Mouse (Mus musculus): ENCODE measurements around the gene Cxcl12. TPM values are rescaled to one million over a fixed set of nuclear protein-coding genes. Genes with fewer than 3 reads are reported as not detected.

Gene Cxcl12
- polyA plus RNA-seq (2012; rRNA removed), result 33.7 and 52.1 TPM in 2 replicates

GRCm38 (mm10) chr6:117168321-117169011, at the start of gene Cxcl12:
Gene Cxcl12 (plus strand): TSS chr6:117168535.
- peak within 1 kb of the TSS; percentile 75 for H3K4me3 ChIP-seq (ENCODE audit: low read depth, low read length)
- TF ChIP-seq CTCF (IDR thresholded peaks at IDR 0.05; ENCODE audit: extremely low read depth, insufficient read length, insufficient replicate concordance, low read depth, low read length) (no peak), POLR2A (IDR thresholded peaks at IDR 0.05; ENCODE audit: low read depth, low read length) (no peak)
- peaks cover 21% of the 10 kb centered on the region for H3K27me3 ChIP-seq (ENCODE audit: control insufficient read depth, insufficient read depth, low read length)
- under 1% methylated on average over 63 of the region's 64 CpGs for WGBS
- H3K27ac ChIP-seq (ENCODE audit: insufficient read depth, low read depth, low read length), result peak within 1 kb of the TSS; percentile 1; the same call in 1 of the 2 replicates
- H3K36me3 ChIP-seq (ENCODE audit: control insufficient read depth, insufficient read depth, low read length), result no peaks in the 10 kb centered on the region
- H3K4me1 ChIP-seq (ENCODE audit: control insufficient read depth, insufficient read depth, insufficient read length, low read length), result peaks cover 6% of the 10 kb centered on the region

DNA sequence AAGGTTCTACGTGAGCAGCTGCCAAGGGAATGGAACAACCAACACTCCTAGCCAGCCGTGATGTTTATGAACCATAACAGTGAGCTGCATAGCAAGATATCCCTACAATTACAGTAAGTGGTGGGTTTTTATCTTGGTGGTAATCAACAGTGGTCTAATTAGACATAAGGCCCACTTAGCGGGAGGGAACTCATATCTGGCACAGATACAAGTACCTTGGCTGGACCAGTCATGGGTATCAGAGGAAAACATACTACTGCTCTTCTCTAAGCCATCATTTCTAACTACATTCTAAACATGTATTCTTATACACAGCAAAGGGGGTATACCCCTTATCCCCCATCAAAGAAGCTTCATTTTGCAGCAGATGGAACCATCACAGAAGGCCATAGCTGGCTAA, 46.3 kb upstream of the Cxcl12 start:
- WGBS, result 82% methylated on average over 3 of the region's 3 CpGs
- Histone ChIP-seq H3K4me1 (ENCODE audit: control insufficient read depth, insufficient read depth, insufficient read length, low read length) (no peaks in the 10 kb centered on the region), H3K36me3 (ENCODE audit: control insufficient read depth, insufficient read depth, low read length) (no peaks in the 10 kb centered on the region), H3K27me3 (ENCODE audit: control insufficient read depth, insufficient read depth, low read length) (no peaks in the 10 kb centered on the region), H3K4me3 (ENCODE audit: low read depth, low read length) (no peak overlapping the region), H3K27ac (ENCODE audit: insufficient read depth, low read depth, low read length) (no peak overlapping the region)
- TF ChIP-seq POLR2A (IDR thresholded peaks at IDR 0.05; ENCODE audit: low read depth, low read length) (no peak), CTCF (IDR thresholded peaks at IDR 0.05; ENCODE audit: extremely low read depth, insufficient read length, insufficient replicate concordance, low read depth, low read length) (no peak)

GRCm38 (mm10) chr6:117126356-117126755, 42.0 kb upstream of the Cxcl12 start:
- no peak overlapping the region for H3K27ac ChIP-seq (ENCODE audit: insufficient read depth, low read depth, low read length)
- TF ChIP-seq POLR2A (IDR thresholded peaks at IDR 0.05; ENCODE audit: low read depth, low read length) (no peak), CTCF (IDR thresholded peaks at IDR 0.05; ENCODE audit: extremely low read depth, insufficient read length, insufficient replicate concordance, low read depth, low read length) (no peak)
- H3K27me3 ChIP-seq (ENCODE audit: control insufficient read depth, insufficient read depth, low read length), result no peaks in the 10 kb centered on the region
- H3K4me3 ChIP-seq (ENCODE audit: low read depth, low read length), result no peak overlapping the region
- H3K4me1 ChIP-seq (ENCODE audit: control insufficient read depth, insufficient read depth, insufficient read length, low read length), result peaks cover 2% of the 10 kb centered on the region; the same call in 1 of the 2 replicates
- 76% methylated on average over 1 of the region's 1 CpGs for WGBS
- no peaks in the 10 kb centered on the region for H3K36me3 ChIP-seq (ENCODE audit: control insufficient read depth, insufficient read depth, low read length)

DNA sequence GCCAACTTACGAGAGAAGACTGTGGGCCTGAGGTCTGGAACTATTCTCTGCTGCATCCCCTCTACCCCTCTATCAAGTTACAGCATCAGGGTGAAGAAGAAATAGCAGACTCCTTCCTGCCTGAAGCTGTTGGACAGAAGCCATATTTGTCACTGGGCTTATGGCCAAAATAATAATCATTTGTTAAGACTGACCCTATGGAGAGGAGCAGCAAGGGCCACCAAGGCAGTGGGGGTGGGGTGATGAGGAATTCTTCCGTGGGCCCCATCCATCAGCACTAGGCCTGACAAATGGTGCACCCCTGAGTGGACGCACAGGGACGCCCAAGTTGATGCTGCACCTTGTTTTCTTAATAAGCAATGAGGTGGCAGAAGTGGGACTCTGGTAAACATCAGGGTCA, 38.9 kb upstream of the Cxcl12 start:
- H3K36me3 ChIP-seq (ENCODE audit: control insufficient read depth, insufficient read depth, low read length), result no peaks in the 10 kb centered on the region
- no peak overlapping the region for H3K27ac ChIP-seq (ENCODE audit: insufficient read depth, low read depth, low read length)
- H3K4me1 ChIP-seq (ENCODE audit: control insufficient read depth, insufficient read depth, insufficient read length, low read length), result peaks cover 2% of the 10 kb centered on the region; the same call in 1 of the 2 replicates
- no peak for TF ChIP-seq CTCF (IDR thresholded peaks at IDR 0.05; ENCODE audit: extremely low read depth, insufficient read length, insufficient replicate concordance, low read depth, low read length)
- TF ChIP-seq POLR2A (IDR thresholded peaks at IDR 0.05; ENCODE audit: low read depth, low read length), result no peak
- H3K27me3 ChIP-seq (ENCODE audit: control insufficient read depth, insufficient read depth, low read length), result no peaks in the 10 kb centered on the region
- WGBS, result 77% methylated on average over 4 of the region's 4 CpGs
- H3K4me3 ChIP-seq (ENCODE audit: low read depth, low read length), result no peak overlapping the region

GRCm38 (mm10) chr6:117130680-117131111, 37.6 kb upstream of the Cxcl12 start:
- Histone ChIP-seq H3K4me1 (ENCODE audit: control insufficient read depth, insufficient read depth, insufficient read length, low read length) (peaks cover 2% of the 10 kb centered on the region; the same call in 1 of the 2 replicates), H3K36me3 (ENCODE audit: control insufficient read depth, insufficient read depth, low read length) (no peaks in the 10 kb centered on the region), H3K27me3 (ENCODE audit: control insufficient read depth, insufficient read depth, low read length) (no peaks in the 10 kb centered on the region), H3K27ac (ENCODE audit: insufficient read depth, low read depth, low read length) (no peak overlapping the region), H3K4me3 (ENCODE audit: low read depth, low read length) (peak overlapping the region; percentile 16; the same call in 1 of the 2 replicates)
- TF ChIP-seq CTCF (IDR thresholded peaks at IDR 0.05; ENCODE audit: extremely low read depth, insufficient read length, insufficient replicate concordance, low read depth, low read length), result no peak
- no peak for TF ChIP-seq POLR2A (IDR thresholded peaks at IDR 0.05; ENCODE audit: low read depth, low read length)
- 60% methylated on average over 15 of the region's 15 CpGs for WGBS

DNA sequence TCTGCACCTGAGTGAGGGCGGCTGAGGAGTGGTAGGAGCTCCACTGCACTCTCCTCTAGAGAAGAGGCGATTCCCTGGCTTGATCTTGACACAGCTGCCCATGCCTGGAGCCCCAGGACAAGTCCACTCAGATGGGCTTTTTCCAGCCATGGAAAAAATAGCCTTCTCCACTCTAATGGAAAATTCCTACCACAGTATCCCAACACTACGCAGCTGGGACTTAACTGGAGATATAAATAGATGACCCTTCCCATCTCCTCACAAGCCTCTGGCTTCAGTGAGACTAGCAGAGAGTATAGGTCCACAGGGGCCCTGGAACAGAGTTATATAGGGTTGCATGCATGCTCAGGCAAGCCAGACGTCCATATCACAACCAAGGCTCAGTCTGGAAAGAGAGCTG, 33.8 kb upstream of the Cxcl12 start:
- 57% methylated on average over 4 of the region's 4 CpGs for WGBS
- Histone ChIP-seq H3K36me3 (ENCODE audit: control insufficient read depth, insufficient read depth, low read length) (no peaks in the 10 kb centered on the region), H3K27ac (ENCODE audit: insufficient read depth, low read depth, low read length) (no peak overlapping the region), H3K27me3 (ENCODE audit: control insufficient read depth, insufficient read depth, low read length) (no peaks in the 10 kb centered on the region), H3K4me1 (ENCODE audit: control insufficient read depth, insufficient read depth, insufficient read length, low read length) (peaks cover 2% of the 10 kb centered on the region; the same call in 1 of the 2 replicates), H3K4me3 (ENCODE audit: low read depth, low read length) (no peak overlapping the region)
- no peak for TF ChIP-seq POLR2A (IDR thresholded peaks at IDR 0.05; ENCODE audit: low read depth, low read length)
- TF ChIP-seq CTCF (IDR thresholded peaks at IDR 0.05; ENCODE audit: extremely low read depth, insufficient read length, insufficient replicate concordance, low read depth, low read length), result no peak

DNA sequence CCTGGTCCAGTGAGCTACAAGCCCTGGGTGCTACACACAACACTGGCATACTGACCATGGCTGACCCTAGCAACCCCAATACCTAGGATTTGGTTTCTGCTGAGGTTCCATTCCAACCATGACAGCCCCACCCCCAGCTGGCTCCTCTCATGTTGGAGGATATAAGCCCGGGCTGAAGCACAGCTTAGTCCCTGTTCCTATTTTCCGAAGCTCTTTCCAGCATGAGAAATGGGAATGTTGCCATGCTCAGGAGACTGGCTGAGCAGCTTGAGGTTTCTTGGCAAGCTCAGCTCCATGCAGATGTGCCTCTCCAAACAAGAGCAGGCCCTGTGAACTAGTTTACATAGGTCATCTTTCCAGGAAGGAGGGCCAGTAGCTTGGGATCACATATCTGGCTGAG, 30.6 kb upstream of the Cxcl12 start:
- no peak for TF ChIP-seq CTCF (IDR thresholded peaks at IDR 0.05; ENCODE audit: extremely low read depth, insufficient read length, insufficient replicate concordance, low read depth, low read length)
- no peak for TF ChIP-seq POLR2A (IDR thresholded peaks at IDR 0.05; ENCODE audit: low read depth, low read length)
- H3K27ac ChIP-seq (ENCODE audit: insufficient read depth, low read depth, low read length), result no peak overlapping the region
- H3K4me3 ChIP-seq (ENCODE audit: low read depth, low read length), result no peak overlapping the region
- WGBS, result 65% methylated on average over 2 of the region's 2 CpGs
- no peaks in the 10 kb centered on the region for H3K27me3 ChIP-seq (ENCODE audit: control insufficient read depth, insufficient read depth, low read length)
- H3K36me3 ChIP-seq (ENCODE audit: control insufficient read depth, insufficient read depth, low read length), result no peaks in the 10 kb centered on the region
- no peaks in the 10 kb centered on the region for H3K4me1 ChIP-seq (ENCODE audit: control insufficient read depth, insufficient read depth, insufficient read length, low read length)

All from small intestine, adult 2 months (tissue).